Mouse (Mus musculus): ENCODE data around the gene Trmt10c. TPM values are rescaled to one million over a fixed set of nuclear protein-coding genes. Genes with fewer than 3 reads are reported as not detected.
"Not testable (repeated sequence)": the region's sequence is repeated elsewhere in the genome, so short reads cannot be mapped to it uniquely, and the experiment has no call there.

Trmt10c gene
- not detected in 2 replicates for polyA plus RNA-seq (2012; ENCODE audit: insufficient read depth, insufficient read length, low replicate concordance, missing spikeins)

DNA sequence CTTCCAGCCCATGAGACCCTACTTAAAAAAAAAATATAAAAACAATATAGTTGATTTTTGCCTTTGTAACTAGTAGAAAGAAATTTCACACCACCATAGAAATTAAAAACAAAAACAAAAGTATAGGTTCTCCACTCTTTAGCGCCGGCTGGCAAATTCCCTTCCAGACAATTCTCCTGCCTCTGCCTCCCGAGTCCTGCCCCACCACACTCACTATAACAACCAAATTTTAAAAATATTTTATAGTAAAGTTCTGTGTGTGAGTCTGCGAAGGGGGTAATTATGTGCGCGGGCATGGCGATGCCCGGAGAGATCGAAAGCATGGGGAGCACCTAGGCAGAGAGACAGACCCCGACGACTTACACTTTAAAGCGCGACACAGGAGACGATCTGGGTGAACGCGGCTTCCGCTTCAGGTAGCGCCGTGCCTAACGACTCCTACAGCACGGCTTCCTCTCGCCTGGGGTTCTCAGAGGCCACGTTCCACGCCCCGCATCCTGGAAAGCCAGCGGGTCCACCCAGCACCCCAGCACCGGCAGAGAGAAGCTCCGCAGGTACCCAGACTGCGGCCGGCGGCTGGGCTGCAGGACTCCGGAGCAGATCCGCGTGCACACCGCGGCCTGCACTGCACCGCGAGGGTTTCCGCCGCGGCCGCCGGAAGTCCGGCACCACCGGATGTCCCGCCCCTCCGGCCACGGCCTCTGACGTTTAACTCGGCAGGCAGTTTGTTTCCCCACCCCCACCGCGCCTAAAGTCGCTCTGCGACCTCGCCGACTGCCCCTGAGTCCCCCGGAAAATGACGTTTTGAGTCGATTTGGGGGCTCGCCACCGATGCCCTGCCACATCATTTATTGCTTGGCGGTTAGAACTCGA is at the start of gene Trmt10c:
Gene Trmt10c (minus strand): TSS at position 682 of the 873 bp plus-strand sequence.
- under 1% methylated on average over 63 of the region's 63 CpGs for WGBS
- peak within 1 kb of the TSS; percentile 92 for H3K4me3 ChIP-seq (ENCODE audit: insufficient read depth, low read depth, low read length)
- TF ChIP-seq POLR2A (IDR thresholded peaks at IDR 0.05; ENCODE audit: insufficient read depth, low read depth, low read length) (peak; percentile 91), CTCF (IDR thresholded peaks at IDR 0.05; ENCODE audit: insufficient read depth, low read depth, low read length) (no peak)
- peak within 1 kb of the TSS; percentile 95 for H3K27ac ChIP-seq (ENCODE audit: insufficient read depth, low read depth, low read length)
- no peaks in the 10 kb centered on the region for H3K4me1 ChIP-seq (ENCODE audit: control insufficient read depth, insufficient read depth, low read length)

- WGBS = 96% methylated on average over 2 of the region's 2 CpGs
- TF ChIP-seq CTCF (IDR thresholded peaks at IDR 0.05; ENCODE audit: insufficient read depth, low read depth, low read length) = no peak
- TF ChIP-seq POLR2A (IDR thresholded peaks at IDR 0.05; ENCODE audit: insufficient read depth, low read depth, low read length) = no peak
Observed at GRCm38 (mm10) chr16:56086336-56086735, 48.7 kb upstream of the Trmt10c start.

DNA sequence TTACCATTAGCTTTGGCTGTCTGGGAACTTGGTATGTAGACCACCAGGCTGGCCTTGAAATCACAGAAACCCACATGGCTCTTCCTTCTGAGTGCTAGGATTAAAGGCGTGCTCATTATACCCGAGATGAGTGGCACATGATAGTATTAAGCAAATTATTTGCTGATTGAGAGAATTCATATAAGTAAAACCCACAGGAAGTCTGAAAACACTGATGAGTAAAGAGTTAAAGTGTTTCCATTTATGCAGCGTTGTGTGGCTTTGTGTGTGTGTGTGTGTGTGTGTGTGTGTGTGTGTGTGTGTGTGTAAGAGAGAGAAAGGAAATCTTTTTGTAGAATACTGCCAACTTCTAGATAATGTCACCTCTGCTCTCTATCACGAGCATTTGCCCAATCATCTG is 44.1 kb upstream of the Trmt10c start:
- TF ChIP-seq CTCF (IDR thresholded peaks at IDR 0.05; ENCODE audit: insufficient read depth, low read depth, low read length) (no peak), POLR2A (IDR thresholded peaks at IDR 0.05; ENCODE audit: insufficient read depth, low read depth, low read length) (no peak)
- Histone ChIP-seq H3K27ac (ENCODE audit: insufficient read depth, low read depth, low read length) (no peak overlapping the region), H3K4me1 (ENCODE audit: control insufficient read depth, insufficient read depth, low read length) (no peaks in the 10 kb centered on the region), H3K4me3 (ENCODE audit: insufficient read depth, low read depth, low read length) (no peak overlapping the region)
- WGBS = 72% methylated on average over 4 of the region's 4 CpGs

More at GRCm38 (mm10) chr16:56086336-56086735, 48.7 kb upstream of the Trmt10c start:
- Histone ChIP-seq H3K27ac (ENCODE audit: insufficient read depth, low read depth, low read length) (no peak overlapping the region), H3K4me1 (ENCODE audit: control insufficient read depth, insufficient read depth, low read length) (no peaks in the 10 kb centered on the region), H3K4me3 (ENCODE audit: insufficient read depth, low read depth, low read length) (no peak overlapping the region)

DNA sequence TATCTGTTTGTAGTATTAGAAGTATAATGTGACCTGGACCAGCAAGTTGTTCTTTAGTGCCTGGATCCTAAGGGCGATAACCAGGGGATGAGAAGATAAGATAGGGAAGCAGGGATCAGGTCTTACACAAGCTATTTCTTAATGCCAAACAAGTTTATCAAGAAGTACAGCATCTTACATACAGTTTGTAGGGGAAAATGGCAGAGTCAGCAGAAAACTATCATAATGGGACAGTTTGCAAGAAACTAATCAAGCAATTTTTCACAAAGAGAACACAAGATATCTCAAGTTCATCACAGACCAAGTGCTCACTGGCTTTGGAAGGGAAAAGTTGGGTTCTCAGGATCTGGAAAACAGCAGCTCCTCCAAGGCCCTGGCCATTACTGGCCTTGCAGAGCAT is 41.8 kb upstream of the Trmt10c start:
- 98% methylated on average over 1 of the region's 1 CpGs for WGBS
- H3K4me1 ChIP-seq (ENCODE audit: control insufficient read depth, insufficient read depth, low read length) = peaks cover 2% of the 10 kb centered on the region; the same call in 1 of the 2 replicates

GRCm38 (mm10) chr16:56076121-56076869 is 38.7 kb upstream of the Trmt10c start:
- WGBS = 2% methylated on average over 11 of the region's 11 CpGs
- no peak for TF ChIP-seq CTCF (IDR thresholded peaks at IDR 0.05; ENCODE audit: insufficient read depth, low read depth, low read length)
- no peak for TF ChIP-seq POLR2A (IDR thresholded peaks at IDR 0.05; ENCODE audit: insufficient read depth, low read depth, low read length)

More for the DNA sequence above, 41.8 kb upstream of the Trmt10c start:
- TF ChIP-seq POLR2A (IDR thresholded peaks at IDR 0.05; ENCODE audit: insufficient read depth, low read depth, low read length) = no peak
- no peak for TF ChIP-seq CTCF (IDR thresholded peaks at IDR 0.05; ENCODE audit: insufficient read depth, low read depth, low read length)
- H3K27ac ChIP-seq (ENCODE audit: insufficient read depth, low read depth, low read length) = no peak overlapping the region
- H3K4me3 ChIP-seq (ENCODE audit: insufficient read depth, low read depth, low read length) = no peak overlapping the region

DNA sequence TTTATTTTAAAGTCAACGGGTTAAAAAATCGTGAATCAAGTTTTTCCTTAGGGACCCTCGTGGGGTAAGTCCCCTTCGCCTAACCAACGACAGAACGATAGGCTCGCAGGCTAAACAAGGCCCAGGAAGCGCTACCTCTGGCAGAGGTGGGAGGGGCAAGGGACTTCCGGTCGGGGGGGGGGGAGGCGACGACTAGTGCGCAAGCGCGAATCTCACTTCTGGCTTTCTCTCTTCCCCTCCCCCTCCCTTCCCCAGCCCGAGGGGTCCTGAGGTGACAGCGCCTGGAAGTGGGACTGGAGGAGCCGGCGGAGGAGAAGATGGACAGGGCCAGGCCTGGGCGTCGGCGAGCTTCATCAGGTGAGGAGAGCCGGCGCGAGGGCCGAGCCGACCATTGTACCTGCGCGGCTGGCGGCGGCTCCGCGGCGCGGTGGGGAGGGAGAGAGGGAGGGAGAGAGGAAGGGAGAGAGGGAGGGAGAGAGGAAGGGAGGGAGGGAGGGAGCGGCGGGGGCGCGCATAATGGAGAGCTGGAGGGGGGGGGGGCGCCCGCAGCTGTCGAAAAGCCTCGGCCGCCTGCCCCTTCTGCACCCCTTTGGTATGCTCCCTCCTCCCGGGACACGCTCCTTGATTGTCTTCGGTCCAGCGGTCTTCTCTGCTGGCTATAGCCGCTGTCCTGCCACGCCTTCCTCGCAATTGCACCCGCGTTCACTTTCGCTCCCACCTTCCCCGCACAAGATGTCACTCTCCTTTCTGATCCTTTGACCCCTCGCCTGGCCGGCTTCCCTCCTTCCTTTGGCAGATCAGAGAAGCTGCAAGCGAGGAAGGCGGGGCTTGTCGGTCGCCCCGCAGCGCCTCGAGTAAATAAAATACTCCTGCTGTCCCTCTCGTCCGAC is 37.8 kb upstream of the Trmt10c start:
- H3K4me3 ChIP-seq (ENCODE audit: insufficient read depth, low read depth, low read length) = peak overlapping the region; percentile 100
- TF ChIP-seq POLR2A (IDR thresholded peaks at IDR 0.05; ENCODE audit: insufficient read depth, low read depth, low read length) (peak; percentile 42; the same call in 1 of the 2 replicates), CTCF (IDR thresholded peaks at IDR 0.05; ENCODE audit: insufficient read depth, low read depth, low read length) (no peak)
- peaks cover 3% of the 10 kb centered on the region; the same call in 1 of the 2 replicates for H3K4me1 ChIP-seq (ENCODE audit: control insufficient read depth, insufficient read depth, low read length)
- under 1% methylated on average over 53 of the region's 66 CpGs for WGBS
- peak overlapping the region; percentile 96 for H3K27ac ChIP-seq (ENCODE audit: insufficient read depth, low read depth, low read length)

More at GRCm38 (mm10) chr16:56076121-56076869, 38.7 kb upstream of the Trmt10c start:
- Histone ChIP-seq H3K27ac (ENCODE audit: insufficient read depth, low read depth, low read length) (peak overlapping the region; percentile 95), H3K4me3 (ENCODE audit: insufficient read depth, low read depth, low read length) (peak overlapping the region; percentile 100), H3K4me1 (ENCODE audit: control insufficient read depth, insufficient read depth, low read length) (peaks cover 3% of the 10 kb centered on the region; the same call in 1 of the 2 replicates)

DNA sequence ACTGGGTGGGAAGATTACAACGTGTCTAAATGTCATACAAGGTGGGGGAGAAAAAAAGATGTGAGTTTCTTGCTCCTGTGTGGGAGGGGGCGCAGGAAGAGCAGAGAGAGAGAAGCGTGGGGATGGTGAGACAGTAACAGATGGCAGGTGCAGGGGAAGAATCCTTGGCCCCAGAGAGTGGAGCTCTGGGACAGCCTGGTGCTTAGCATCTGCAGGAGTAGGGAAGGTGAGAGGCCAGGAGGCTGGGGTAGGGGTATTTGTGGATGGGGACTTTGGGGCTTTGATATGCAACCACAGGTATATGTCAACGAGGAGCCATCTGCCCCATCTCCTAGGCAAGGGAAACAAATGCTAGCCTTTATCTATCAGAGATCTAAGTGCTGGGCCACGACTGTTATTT is 36.9 kb upstream of the Trmt10c start:
- no peak for TF ChIP-seq CTCF (IDR thresholded peaks at IDR 0.05; ENCODE audit: insufficient read depth, low read depth, low read length)
- no peak for TF ChIP-seq POLR2A (IDR thresholded peaks at IDR 0.05; ENCODE audit: insufficient read depth, low read depth, low read length)
- Histone ChIP-seq H3K27ac (ENCODE audit: insufficient read depth, low read depth, low read length) (no peak overlapping the region), H3K4me3 (ENCODE audit: insufficient read depth, low read depth, low read length) (no peak overlapping the region), H3K4me1 (ENCODE audit: control insufficient read depth, insufficient read depth, low read length) (peaks cover 3% of the 10 kb centered on the region; the same call in 1 of the 2 replicates)
- WGBS = 74% methylated on average over 5 of the region's 5 CpGs

GRCm38 (mm10) chr16:56074122-56074521 is 36.5 kb upstream of the Trmt10c start:
- H3K27ac ChIP-seq (ENCODE audit: insufficient read depth, low read depth, low read length) = no peak overlapping the region
- H3K4me1 ChIP-seq (ENCODE audit: control insufficient read depth, insufficient read depth, low read length) = peaks cover 3% of the 10 kb centered on the region; the same call in 1 of the 2 replicates
- WGBS = 91% methylated on average over 1 of the region's 1 CpGs
- no peak overlapping the region for H3K4me3 ChIP-seq (ENCODE audit: insufficient read depth, low read depth, low read length)
- TF ChIP-seq CTCF (IDR thresholded peaks at IDR 0.05; ENCODE audit: insufficient read depth, low read depth, low read length) (no peak), POLR2A (IDR thresholded peaks at IDR 0.05; ENCODE audit: insufficient read depth, low read depth, low read length) (no peak)

- H3K27ac ChIP-seq (ENCODE audit: insufficient read depth, low read depth, low read length); H3K4me3 ChIP-seq (ENCODE audit: insufficient read depth, low read depth, low read length); H3K4me1 ChIP-seq (ENCODE audit: control insufficient read depth, insufficient read depth, low read length): not testable (repeated sequence)
- 88% methylated on average over 6 of the region's 6 CpGs for WGBS
Observed at GRCm38 (mm10) chr16:56073150-56073549, 35.5 kb upstream of the Trmt10c start.

Measured in olfactory bulb, adult 2 months (tissue).